Mouse (Mus musculus) liver, embryonic 11.5 days (tissue): ENCODE measurements around the gene Golga5. TPM values are rescaled to one million over a fixed set of nuclear protein-coding genes. Genes with fewer than 3 reads are reported as not detected.
A peak's percentile ranks its signal among the peaks of the same experiment; 100 is the strongest.

Experiments used
- ATAC-seq: fragments of 200-750 bp; cut with Nextera tagmentation; replicated peaks from 2 replicates; pipeline ENCODE4 v1.8.0; 2017; ENCODE audit warnings: moderate number of reproducible peaks, mild to moderate bottlenecking, moderate TSS enrichment, moderate library complexity; ENCODE audit not compliant: low FRiP score
- DNase-seq: peaks from one replicate; pipeline ENCODE4 v3.0.0-alpha.2; 2017; ENCODE audit warnings: low spot score
- H3K27ac ChIP-seq: fragments of 300-500 bp; sonication (generic); 2 replicates; pipeline ENCODE4 v1.5.1; 2014; ENCODE audit warnings: mild to moderate bottlenecking, low read depth, low read length, control low read depth
- H3K27me3 ChIP-seq: fragments of 300-500 bp; sonication (generic); replicated peaks from 2 replicates; pipeline ENCODE4 v1.6.1; 2014; ENCODE audit warnings: low read length, mixed read lengths; ENCODE audit not compliant: control insufficient read depth, insufficient read depth
- H3K36me3 ChIP-seq: fragments of 300-500 bp; sonication (generic); 2 replicates; pipeline ENCODE4 v1.6.1; 2014; ENCODE audit warnings: mild to moderate bottlenecking, low read length, moderate library complexity, mixed read lengths; ENCODE audit not compliant: control insufficient read depth, insufficient read depth
- H3K4me1 ChIP-seq: fragments of 300-500 bp; sonication (generic); replicated peaks from 2 replicates; pipeline ENCODE4 v1.6.1; 2014; ENCODE audit warnings: low read length, mixed read lengths; ENCODE audit not compliant: control insufficient read depth, insufficient read depth
- H3K4me2 ChIP-seq: fragments of 300-500 bp; sonication (generic); 2 replicates; pipeline ENCODE4 v1.6.1; 2014; ENCODE audit warnings: mild to moderate bottlenecking, control low read depth, moderate library complexity
- H3K4me3 ChIP-seq: fragments of 300-500 bp; sonication (generic); 2 replicates; pipeline ENCODE4 v1.5.1; 2014; ENCODE audit warnings: low read depth, low read length, control low read depth
- H3K9ac ChIP-seq: fragments of 300-500 bp; sonication (generic); 2 replicates; pipeline ENCODE4 v1.6.1; 2014; ENCODE audit warnings: low read depth, low read length, control low read depth
- H3K9me3 ChIP-seq: fragments of 300-500 bp; sonication (generic); 2 replicates; pipeline ENCODE4 v1.6.1; 2016; ENCODE audit warnings: low read length, inconsistent platforms, mixed read lengths; ENCODE audit not compliant: control insufficient read depth
- WGBS: fragments of 180-500 bp; shearing (Covaris S2); extraction: QIAGEN DNeasy Blood & Tissue Kit; methylation state at CpG from one replicate; pipeline ENCODE4 v1.1.7; 2014; 5-methylcytosine and 5-hydroxymethylcytosine counted together
- polyA plus RNA-seq: library from polyadenylated mRNA; unstranded; fragments of >200 nt; fragmentation: Nextera tagmentation; extraction: Ambion mirVana; gene quantifications from 2 replicates; pipeline ENCODE4 v1.2.1, GENCODE M21; 2014

Golga5 gene
- polyA plus RNA-seq, 1 experiment from 2014 or later = 27.5 TPM

- Histone ChIP-seq H3K27ac (peak overlapping the region; percentile 60), H3K4me3 (no peak overlapping the region), H3K4me2 (peak overlapping the region; percentile 2; the same call in 1 of the 2 replicates), H3K9me3 (no peaks in the 10 kb centered on the region), H3K27me3 (no peaks in the 10 kb centered on the region), H3K9ac (no peak overlapping the region), H3K36me3 (no peaks in the 10 kb centered on the region), H3K4me1 (peaks cover 11% of the 10 kb centered on the region)
- WGBS = 47% methylated on average over 7 of the region's 7 CpGs
- ATAC-seq = peak; percentile 98
- DNase-seq = peak; percentile 56
Measured at GRCm38 (mm10) chr12:102426285-102426684, 42.6 kb upstream of the Golga5 start.

- no peak for ATAC-seq
- Histone ChIP-seq H3K27me3 (no peaks in the 10 kb centered on the region), H3K27ac (no peak overlapping the region), H3K4me3 (no peak overlapping the region), H3K9ac (no peak overlapping the region), H3K4me2 (no peak overlapping the region), H3K4me1 (peaks cover 11% of the 10 kb centered on the region), H3K9me3 (no peaks in the 10 kb centered on the region), H3K36me3 (no peaks in the 10 kb centered on the region)
- 89% methylated on average over 5 of the region's 5 CpGs for WGBS
- DNase-seq = no peak
Measured at GRCm38 (mm10) chr12:102429656-102430055, 39.3 kb upstream of the Golga5 start.

GRCm38 (mm10) chr12:102430228-102430627 is 38.7 kb upstream of the Golga5 start:
- Histone ChIP-seq H3K4me2 (no peak overlapping the region), H3K4me3 (no peak overlapping the region), H3K9ac (no peak overlapping the region), H3K27ac (no peak overlapping the region), H3K4me1 (peaks cover 11% of the 10 kb centered on the region), H3K27me3 (no peaks in the 10 kb centered on the region), H3K9me3 (no peaks in the 10 kb centered on the region), H3K36me3 (no peaks in the 10 kb centered on the region)
- ATAC-seq = peak; percentile 71
- WGBS = 41% methylated on average over 4 of the region's 4 CpGs
- no peak for DNase-seq

GRCm38 (mm10) chr12:102432238-102432637 is 36.7 kb upstream of the Golga5 start:
- no peak for ATAC-seq
- H3K27me3 ChIP-seq = no peaks in the 10 kb centered on the region
- H3K4me1 ChIP-seq = peaks cover 9% of the 10 kb centered on the region
- H3K36me3 ChIP-seq = no peaks in the 10 kb centered on the region
- H3K9me3 ChIP-seq = no peaks in the 10 kb centered on the region
- H3K4me3 ChIP-seq = no peak overlapping the region
- no peak overlapping the region for H3K9ac ChIP-seq
- WGBS = 77% methylated on average over 12 of the region's 12 CpGs
- DNase-seq = no peak
- no peak overlapping the region for H3K4me2 ChIP-seq
- no peak overlapping the region for H3K27ac ChIP-seq

GRCm38 (mm10) chr12:102434107-102434506 is 34.8 kb upstream of the Golga5 start:
- 78% methylated on average over 4 of the region's 4 CpGs for whole genome bisulfite sequencing
- Histone ChIP-seq H3K9ac (no peak overlapping the region), H3K4me2 (no peak overlapping the region), H3K4me1 (peaks cover 15% of the 10 kb centered on the region), H3K36me3 (no peaks in the 10 kb centered on the region), H3K27me3 (no peaks in the 10 kb centered on the region), H3K27ac (no peak overlapping the region), H3K9me3 (no peaks in the 10 kb centered on the region), H3K4me3 (no peak overlapping the region)
- DNase-seq = no peak
- no peak for ATAC-seq

GRCm38 (mm10) chr12:102436939-102437526 is 31.9 kb upstream of the Golga5 start:
- no peak for DNase-seq
- H3K27ac ChIP-seq = no peak overlapping the region
- peaks cover 16% of the 10 kb centered on the region for H3K4me1 ChIP-seq
- no peak for ATAC-seq
- H3K36me3 ChIP-seq = no peaks in the 10 kb centered on the region
- no peaks in the 10 kb centered on the region for H3K9me3 ChIP-seq
- H3K9ac ChIP-seq = no peak overlapping the region
- H3K4me3 ChIP-seq = no peak overlapping the region
- no peaks in the 10 kb centered on the region for H3K27me3 ChIP-seq
- WGBS = 68% methylated on average over 10 of the region's 10 CpGs
- no peak overlapping the region for H3K4me2 ChIP-seq

- DNase-seq = no peak
- H3K36me3 ChIP-seq = no peaks in the 10 kb centered on the region
- no peak overlapping the region for H3K27ac ChIP-seq
- ATAC-seq = no peak
- no peaks in the 10 kb centered on the region for H3K27me3 ChIP-seq
- H3K9ac ChIP-seq = no peak overlapping the region
- no peak overlapping the region for H3K4me3 ChIP-seq
- H3K4me2 ChIP-seq = no peak overlapping the region
- peaks cover 16% of the 10 kb centered on the region for H3K4me1 ChIP-seq
- H3K9me3 ChIP-seq = no peaks in the 10 kb centered on the region
- WGBS = 73% methylated on average over 5 of the region's 5 CpGs
Measured at GRCm38 (mm10) chr12:102437952-102438351, 31.0 kb upstream of the Golga5 start.

GRCm38 (mm10) chr12:102438983-102439631 is 29.8 kb upstream of the Golga5 start:
- H3K27me3 ChIP-seq = no peaks in the 10 kb centered on the region
- WGBS = 4% methylated on average over 20 of the region's 20 CpGs
- H3K9me3 ChIP-seq = no peaks in the 10 kb centered on the region
- peak overlapping the region; percentile 63 for H3K4me3 ChIP-seq
- H3K36me3 ChIP-seq = no peaks in the 10 kb centered on the region
- ATAC-seq = no peak; the same call in 1 of the 2 replicates
- peak overlapping the region; percentile 49 for H3K9ac ChIP-seq
- H3K27ac ChIP-seq = no peak overlapping the region
- peak overlapping the region; percentile 88 for H3K4me2 ChIP-seq
- peaks cover 21% of the 10 kb centered on the region for H3K4me1 ChIP-seq
- no peak for DNase-seq

- peak; percentile 91 for DNase-seq
- H3K4me2 ChIP-seq = peak within 1 kb of the TSS; percentile 88
- peak; percentile 99 for ATAC-seq
- no peaks in the 10 kb centered on the region for H3K27me3 ChIP-seq
- peak within 1 kb of the TSS; percentile 63 for H3K4me3 ChIP-seq
- H3K9me3 ChIP-seq = no peaks in the 10 kb centered on the region
- no peaks in the 10 kb centered on the region for H3K36me3 ChIP-seq
- H3K27ac ChIP-seq = no peak within 1 kb of the TSS
- WGBS = 0% methylated on average over 28 of the region's 28 CpGs
- H3K4me1 ChIP-seq = peaks cover 21% of the 10 kb centered on the region
- H3K9ac ChIP-seq = peak within 1 kb of the TSS; percentile 49
Measured at GRCm38 (mm10) chr12:102439632-102440023, 29.3 kb upstream of the Golga5 start, which contains the start of gene Lgmn. Gene Lgmn (minus strand): TSS chr12:102439813.
